In genomic region chr4:85404424-85405194, GRCm38 (mm10) we compare ENCODE assay signal across 7 mouse cellular contexts.
DNase-seq lines count a peak whose midpoint lies in the region; ATAC-seq and TF ChIP-seq lines count a peak whose summit lies in the region.

No protein-coding gene starts in this region.

- H3K4me2 ChIP-seq in lung, postnatal 0 days (replicated peaks; ENCODE audit: low read depth, low read length), result no peak overlapping the region

- peak; percentile 76 for DNase-seq in ES-CJ7 (ENCODE audit: low read depth, low spot score)
- DNase-seq in Patski (ENCODE audit: low read depth, low spot score), result no peak
- DNase-seq in cerebellum, postnatal 10 days, result peak; percentile 81 to 84
- peak; percentile 43 to 47 for DNase-seq in frontal cortex, postnatal 25 days (ENCODE audit: low spot score in 2 of 2)
- peak; percentile 62 for DNase-seq in kidney, postnatal 14 days
- peak; percentile 69 for DNase-seq in lung, postnatal 0 days (ENCODE audit: low spot score)
- peak; percentile 57 to 66 for DNase-seq in right cerebral cortex, postnatal 10 days (ENCODE audit: low spot score in 2 of 2)

- peak; percentile 65 for TF ChIP-seq CTCF in Patski (IDR thresholded peaks at IDR 0.05)
- TF ChIP-seq CTCF in lung, postnatal 0 days (IDR thresholded peaks at IDR 0.05), result peak; percentile 94

- in situ Hi-C loops in Patski (cut with MboI; ENCODE audit: low pct_unique_long_range_greater_than_20kb), result no loop called here

- H3K36me3 ChIP-seq in lung, postnatal 0 days (ENCODE audit: insufficient read depth, low read length), result no peaks in the 10 kb centered on the region

- H3K4me3 ChIP-seq in lung, postnatal 0 days (ENCODE audit: low read depth, low read length), result no peak overlapping the region

- CTCF ChIA-PET in Patski (lab: Charles Lee), result interaction anchor here (0.6 to 2.1 kb wide), 5 partner anchors 11 to 397 kb away, joined by 3 to 17 read pairs (median 5); no protein-coding TSS in a partner anchor

- no peak overlapping the region for H3K9ac ChIP-seq in lung, postnatal 0 days (replicated peaks; ENCODE audit: low read depth)

- TF ChIP-seq EP300 in lung, postnatal 0 days (IDR thresholded peaks at IDR 0.05), result no peak

- H3K27me3 ChIP-seq in Patski, result no peaks in the 10 kb centered on the region
- no peaks in the 10 kb centered on the region for H3K27me3 ChIP-seq in lung, postnatal 0 days (replicated peaks; ENCODE audit: insufficient read depth, low read length)

- no peaks in the 10 kb centered on the region for H3K9me3 ChIP-seq in lung, postnatal 0 days (ENCODE audit: low read length)

- WGBS in lung, postnatal 0 days, result 34% methylated on average over 10 of the region's 10 CpGs

- no peak for ATAC-seq in Patski
- ATAC-seq in lung, postnatal 0 days, result peak; percentile 33; the same call in 1 of the 2 replicates

- no peak overlapping the region for H3K27ac ChIP-seq in lung, postnatal 0 days (ENCODE audit: low read length)

- POLR2A ChIA-PET in Patski (lab: Charles Lee), result no interaction called here

- H3K4me1 ChIP-seq in lung, postnatal 0 days (ENCODE audit: insufficient read depth, low read depth, low read length), result no peaks in the 10 kb centered on the region
